Mouse (Mus musculus): Measurements from ENCODE around the gene Gm19345. TPM values are rescaled to one million over a fixed set of nuclear protein-coding genes. Genes with fewer than 3 reads are reported as not detected.

Gene Gm19345
- polyA plus RNA-seq, 1 experiment from 2014 or later = not detected

Other genes starting within 250 kb of the Gm19345 start
- gene Clasrp, start 247.5 kb upstream of the Gm19345 start, polyA plus RNA-seq (2016; fragmentation: Nextera tagmentation; extraction: Ambion mirVana) = 59.0 and 63.4 TPM in 2 replicates
- 3.8 and 4.2 TPM in 2 replicates for gene Relb, start 222.6 kb upstream of the Gm19345 start, polyA plus RNA-seq (2016; fragmentation: Nextera tagmentation; extraction: Ambion mirVana)
- gene Clptm1, start 187.0 kb upstream of the Gm19345 start, polyA plus RNA-seq (2016; fragmentation: Nextera tagmentation; extraction: Ambion mirVana) = 84.5 and 86.3 TPM in 2 replicates
- 0.28 TPM in 1 of 2 replicates, not detected in the other for gene Apoc2, start 174.1 kb upstream of the Gm19345 start, polyA plus RNA-seq (2016; fragmentation: Nextera tagmentation; extraction: Ambion mirVana)
- gene Gm44805, start 170.6 kb upstream of the Gm19345 start, polyA plus RNA-seq (2016; fragmentation: Nextera tagmentation; extraction: Ambion mirVana) = not detected in 2 replicates
- gene Apoc4, start 170.5 kb upstream of the Gm19345 start, polyA plus RNA-seq (2016; fragmentation: Nextera tagmentation; extraction: Ambion mirVana) = 0.06 TPM in 1 of 2 replicates, not detected in the other
- 3.0 and 4.8 TPM in 2 replicates for gene Apoc1, start 159.3 kb upstream of the Gm19345 start, polyA plus RNA-seq (2016; fragmentation: Nextera tagmentation; extraction: Ambion mirVana)
- 63.0 and 83.6 TPM in 2 replicates for gene Apoe, start 152.8 kb upstream of the Gm19345 start, polyA plus RNA-seq (2016; fragmentation: Nextera tagmentation; extraction: Ambion mirVana)
- gene Tomm40, start 136.6 kb upstream of the Gm19345 start, polyA plus RNA-seq (2016; fragmentation: Nextera tagmentation; extraction: Ambion mirVana) = 244 and 285 TPM in 2 replicates
- gene Nectin2, start 101.5 kb upstream of the Gm19345 start, polyA plus RNA-seq (2016; fragmentation: Nextera tagmentation; extraction: Ambion mirVana) = 78.1 and 87.9 TPM in 2 replicates
- 53.8 and 58.6 TPM in 2 replicates for gene Bcam, start 81.0 kb upstream of the Gm19345 start, polyA plus RNA-seq (2016; fragmentation: Nextera tagmentation; extraction: Ambion mirVana)
- gene Cblc, start 55.2 kb upstream of the Gm19345 start, polyA plus RNA-seq (2016; fragmentation: Nextera tagmentation; extraction: Ambion mirVana) = 1.4 and 1.6 TPM in 2 replicates
- 0.82 and 1.2 TPM in 2 replicates for gene Bcl3, start 29.2 kb upstream of the Gm19345 start, polyA plus RNA-seq (2016; fragmentation: Nextera tagmentation; extraction: Ambion mirVana)
- gene Ceacam16, start 9.3 kb downstream of the Gm19345 start, polyA plus RNA-seq (2016; fragmentation: Nextera tagmentation; extraction: Ambion mirVana) = not detected in 2 replicates
- gene Ceacam19, start 36.0 kb downstream of the Gm19345 start, polyA plus RNA-seq (2016; fragmentation: Nextera tagmentation; extraction: Ambion mirVana) = not detected in 2 replicates
- gene Pvr, start 69.2 kb downstream of the Gm19345 start, polyA plus RNA-seq (2016; fragmentation: Nextera tagmentation; extraction: Ambion mirVana) = 6.2 TPM in 2 replicates
- gene Igsf23, start 98.8 kb downstream of the Gm19345 start, polyA plus RNA-seq (2016; fragmentation: Nextera tagmentation; extraction: Ambion mirVana) = 0.21 and 0.24 TPM in 2 replicates
- not detected in 2 replicates for gene Ceacam20, start 113.4 kb downstream of the Gm19345 start, polyA plus RNA-seq (2016; fragmentation: Nextera tagmentation; extraction: Ambion mirVana)
- not detected in 2 replicates for gene Nlrp9b, start 139.5 kb downstream of the Gm19345 start, polyA plus RNA-seq (2016; fragmentation: Nextera tagmentation; extraction: Ambion mirVana)
- gene Vmn1r91, start 247.7 kb downstream of the Gm19345 start, polyA plus RNA-seq (2016; fragmentation: Nextera tagmentation; extraction: Ambion mirVana) = not detected in 2 replicates

Measured in limb, embryonic 10.5 days (tissue).